Mouse (Mus musculus): Measurements from ENCODE around the gene Clcn6.

DNA sequence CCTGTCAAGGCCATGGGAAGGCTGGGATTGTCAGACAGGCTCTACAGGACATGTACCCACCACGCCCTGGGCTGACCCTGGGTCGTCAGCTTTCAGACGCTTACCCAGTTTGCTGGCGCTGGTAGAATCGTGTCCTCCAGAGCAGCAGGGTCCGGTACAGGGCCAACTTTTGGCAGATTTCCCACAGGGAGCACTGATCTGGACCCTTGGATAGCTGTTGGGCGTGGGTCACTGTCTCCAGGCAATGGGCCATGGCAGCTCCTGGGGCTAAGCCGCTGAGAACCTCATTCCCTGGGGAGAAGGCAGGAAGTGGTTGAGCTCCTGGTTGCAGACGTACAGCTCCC is 27.8 kb upstream of the Clcn6 start:
- TF ChIP-seq ZNF384 (IDR thresholded peaks at IDR 0.05; ENCODE audit: low read depth, low read length) = no peak
- no peak for TF ChIP-seq ZC3H11A (IDR thresholded peaks at IDR 0.05; ENCODE audit: borderline replicate concordance, low read depth, low read length)
- no peak for TF ChIP-seq MAFK (IDR thresholded peaks at IDR 0.05; ENCODE audit: insufficient read depth, low read depth, low read length)
- no peak for TF ChIP-seq CHD2 (IDR thresholded peaks at IDR 0.05; ENCODE audit: low read depth, low read length)
- TF ChIP-seq HCFC1 (IDR thresholded peaks at IDR 0.05; ENCODE audit: borderline replicate concordance, insufficient read depth, low read length) = no peak
